Mouse (Mus musculus) embryonic facial prominence, embryonic 10.5 days (tissue): ENCODE data around the gene Matn1. TPM values are rescaled to one million over a fixed set of nuclear protein-coding genes. Genes with fewer than 3 reads are reported as not detected.
A peak's percentile ranks its signal among the peaks of the same experiment; 100 is the strongest.

Source experiments
- DNase-seq: peaks from one replicate; pipeline ENCODE4 v3.0.0-alpha.2; 2017; ENCODE audit warnings: low spot score
- H3K27ac ChIP-seq: fragments of 300-500 bp; sonication (generic); replicated peaks from 2 replicates; pipeline ENCODE4 v1.5.1; 2016; ENCODE audit warnings: mild to moderate bottlenecking
- H3K27me3 ChIP-seq: fragments of 300-500 bp; sonication (generic); replicated peaks from 2 replicates; pipeline ENCODE4 v1.6.1; 2016; ENCODE audit warnings: low read depth, mild to moderate bottlenecking; ENCODE audit not compliant: poor library complexity, severe bottlenecking
- H3K36me3 ChIP-seq: fragments of 300-500 bp; sonication (generic); replicated peaks from 2 replicates; pipeline ENCODE4 v1.6.1; 2016; ENCODE audit warnings: mild to moderate bottlenecking, moderate library complexity
- H3K4me1 ChIP-seq: fragments of 300-500 bp; sonication (generic); 2 replicates; pipeline ENCODE4 v1.6.1; 2016
- H3K4me3 ChIP-seq: fragments of 300-500 bp; sonication (generic); 2 replicates; pipeline ENCODE4 v1.5.1; 2016; ENCODE audit warnings: mild to moderate bottlenecking, moderate library complexity
- H3K9me3 ChIP-seq: fragments of 300-500 bp; sonication (generic); 2 replicates; pipeline ENCODE4 v1.6.1; 2016; ENCODE audit warnings: mild to moderate bottlenecking
- WGBS: fragments of 180-500 bp; shearing (Covaris S2); methylation state at CpG from one replicate; pipeline ENCODE4 v1.1.7; 2016; 5-methylcytosine and 5-hydroxymethylcytosine counted together
- polyA plus RNA-seq: library from polyadenylated mRNA; unstranded; fragments of >200 nt; fragmentation: Nextera tagmentation; extraction: Ambion mirVana; gene quantifications from 2 replicates; pipeline ENCODE4 v1.2.1, GENCODE M21; 2016

Matn1 gene
- polyA plus RNA-seq, 1 experiment from 2014 or later = not detected

DNA sequence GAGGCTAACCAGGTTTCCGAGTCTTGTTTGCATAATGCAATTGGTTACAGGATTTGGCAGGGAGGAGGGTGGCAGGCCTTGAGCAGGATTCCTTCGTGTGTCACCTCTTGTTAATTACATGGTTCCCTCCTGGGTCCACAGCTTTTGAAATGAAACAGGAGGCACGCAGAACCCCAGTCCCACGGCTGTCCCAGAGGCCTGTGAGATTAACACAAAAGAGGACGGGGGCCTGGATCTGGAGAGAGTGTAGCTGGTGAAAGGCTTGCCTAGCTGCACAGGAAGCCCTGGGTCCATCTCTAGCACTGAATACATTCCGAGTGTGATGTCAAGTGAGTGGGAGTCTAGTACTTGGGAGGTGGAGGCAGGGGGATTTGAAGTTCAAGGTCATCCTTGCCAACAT is 15.5 kb downstream of the Matn1 start:
- DNase-seq = no peak
- 64% methylated on average over 6 of the region's 6 CpGs for WGBS
- Histone ChIP-seq H3K36me3 (no peaks in the 10 kb centered on the region), H3K27ac (no peak overlapping the region), H3K4me3 (no peak overlapping the region), H3K27me3 (no peaks in the 10 kb centered on the region), H3K4me1 (peaks cover 25% of the 10 kb centered on the region), H3K9me3 (no peaks in the 10 kb centered on the region)

DNA sequence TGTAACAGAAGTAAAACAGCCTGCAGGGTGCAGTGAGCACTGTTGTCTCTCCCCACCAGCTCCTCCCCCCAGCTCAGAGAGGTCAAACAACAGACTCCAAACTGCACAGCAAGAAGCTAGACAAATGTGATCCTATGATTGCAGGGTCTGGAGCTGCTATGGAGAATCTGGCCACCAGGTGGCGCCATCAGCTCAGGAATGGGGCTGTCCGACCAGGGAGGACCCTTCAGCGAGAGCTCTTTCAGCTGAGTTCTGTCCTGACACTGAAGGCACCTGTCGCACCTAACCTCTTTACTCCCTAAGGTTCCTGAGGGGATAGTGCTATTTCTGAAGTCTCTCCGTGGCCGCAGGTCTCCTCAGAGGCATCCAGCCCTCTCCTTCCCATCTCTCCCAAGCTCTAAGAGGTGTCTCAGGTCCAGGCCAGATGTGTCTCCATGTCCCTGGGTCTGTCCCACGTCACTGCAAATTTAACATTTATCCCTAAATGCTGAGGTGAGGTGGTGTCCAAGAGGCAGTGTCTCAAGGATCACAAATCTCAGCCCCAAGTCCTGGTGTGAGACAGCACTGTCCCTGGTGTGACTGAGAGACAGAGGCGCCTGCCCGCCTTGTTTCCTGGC is 16.0 kb downstream of the Matn1 start:
- H3K9me3 ChIP-seq = no peaks in the 10 kb centered on the region
- 33% methylated on average over 9 of the region's 9 CpGs for WGBS
- H3K36me3 ChIP-seq = no peaks in the 10 kb centered on the region
- no peak overlapping the region for H3K4me3 ChIP-seq
- DNase-seq = peak; percentile 88
- H3K4me1 ChIP-seq = peaks cover 25% of the 10 kb centered on the region
- no peaks in the 10 kb centered on the region for H3K27me3 ChIP-seq
- H3K27ac ChIP-seq = no peak overlapping the region

DNA sequence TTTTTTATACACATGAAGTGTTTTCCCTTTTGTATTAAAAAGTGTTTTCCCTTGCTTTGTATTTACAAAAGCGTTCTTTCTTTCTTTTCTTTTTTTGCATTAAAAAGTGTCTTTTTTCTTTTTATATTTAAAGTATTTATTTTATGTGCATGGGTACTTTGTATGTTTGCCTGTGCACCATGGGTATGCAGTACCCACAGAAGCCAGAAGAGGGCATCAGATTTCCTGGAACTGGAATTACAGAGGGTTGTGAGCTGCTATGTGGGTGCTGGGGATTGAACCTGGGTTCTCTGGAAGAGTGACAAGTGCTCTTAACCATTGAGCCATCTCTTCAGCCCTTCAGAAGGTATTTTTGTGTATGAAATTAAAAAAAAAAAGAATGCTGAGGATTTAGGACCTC is 27.1 kb downstream of the Matn1 start:
- Histone ChIP-seq H3K9me3 (no peaks in the 10 kb centered on the region), H3K27me3 (0 out of 2 replicates have a peak, but pooled peaks cover 6% of the 10 kb centered on the region), H3K27ac (no peak overlapping the region), H3K4me3 (no peak overlapping the region), H3K36me3 (no peaks in the 10 kb centered on the region), H3K4me1 (peaks cover 3% of the 10 kb centered on the region; the same call in 1 of the 2 replicates)
- DNase-seq = no peak
- whole genome bisulfite sequencing = 92% methylated on average over 1 of the region's 1 CpGs

DNA sequence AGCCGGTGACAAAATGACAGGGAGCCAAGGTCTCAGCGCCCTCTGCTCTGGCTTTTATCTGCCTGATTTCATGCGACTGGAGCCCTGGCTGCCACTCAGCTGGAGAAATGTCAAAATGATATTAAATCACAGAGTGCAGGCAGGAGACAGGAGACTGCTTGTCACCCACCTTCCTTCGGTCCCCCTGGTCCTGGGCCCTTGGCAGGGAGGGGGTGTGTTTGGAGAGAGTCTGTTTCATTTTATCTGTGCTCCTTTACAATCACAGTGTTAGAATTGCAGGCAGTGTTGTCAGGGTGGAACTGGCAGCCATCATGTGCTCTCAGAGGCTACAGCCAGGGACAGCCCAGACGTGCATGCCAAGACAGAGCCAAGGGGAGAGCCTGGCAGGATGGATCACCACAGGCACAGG is 28.2 kb downstream of the Matn1 start:
- H3K27ac ChIP-seq = no peak overlapping the region
- no peaks in the 10 kb centered on the region for H3K27me3 ChIP-seq
- H3K36me3 ChIP-seq = no peaks in the 10 kb centered on the region
- DNase-seq = no peak
- no peaks in the 10 kb centered on the region; the same call in 1 of the 2 replicates for H3K4me1 ChIP-seq
- no peaks in the 10 kb centered on the region for H3K9me3 ChIP-seq
- 89% methylated on average over 5 of the region's 5 CpGs for WGBS
- H3K4me3 ChIP-seq = no peak overlapping the region

DNA sequence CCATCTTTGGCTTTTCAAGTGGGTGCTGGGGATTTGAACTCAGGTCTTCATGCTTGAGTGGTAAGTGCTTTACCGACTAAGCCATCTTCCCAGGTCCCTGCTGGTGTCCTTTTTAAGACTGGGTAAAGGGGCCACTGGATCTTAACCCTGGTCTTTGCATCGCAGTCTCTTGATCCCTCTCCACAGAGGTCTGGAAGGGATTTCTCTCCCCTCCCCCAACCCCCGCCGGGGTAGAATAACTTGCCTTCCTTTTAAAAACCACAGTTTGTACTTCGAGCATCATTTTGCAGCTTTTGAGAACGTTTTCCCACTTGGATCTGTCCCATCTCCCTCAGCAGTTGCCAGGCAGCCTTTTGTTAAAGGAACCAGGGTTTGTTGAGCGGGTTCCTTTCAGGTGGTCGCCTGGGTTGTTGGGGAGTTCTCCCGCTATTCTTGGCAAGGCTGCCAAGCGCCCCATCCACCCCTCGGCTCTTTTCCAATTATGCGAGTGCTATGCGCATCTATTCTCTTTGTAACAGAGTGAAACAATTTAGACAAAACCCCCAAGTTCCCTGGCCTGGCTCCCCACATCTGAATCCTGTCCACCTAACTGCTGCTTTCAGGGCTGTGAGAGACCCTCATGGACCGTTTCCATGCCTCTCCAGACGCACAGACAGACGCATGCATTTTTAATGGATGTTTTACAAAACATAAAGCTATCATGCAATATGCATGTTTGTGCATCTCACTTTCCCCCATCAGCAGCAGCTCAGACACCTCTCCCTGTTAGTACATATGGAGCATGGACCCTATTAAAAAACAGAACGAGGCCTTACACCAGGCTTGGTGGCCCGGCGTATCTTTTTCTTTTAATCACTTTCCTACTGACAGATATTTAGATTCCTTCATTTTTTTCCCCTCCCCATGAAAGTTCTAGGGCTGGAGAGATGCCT is 29.4 kb downstream of the Matn1 start:
- Histone ChIP-seq H3K9me3 (no peaks in the 10 kb centered on the region), H3K4me3 (no peak overlapping the region), H3K27ac (no peak overlapping the region), H3K27me3 (no peaks in the 10 kb centered on the region), H3K36me3 (no peaks in the 10 kb centered on the region), H3K4me1 (no peaks in the 10 kb centered on the region)
- DNase-seq = no peak
- 70% methylated on average over 19 of the region's 19 CpGs for WGBS

DNA sequence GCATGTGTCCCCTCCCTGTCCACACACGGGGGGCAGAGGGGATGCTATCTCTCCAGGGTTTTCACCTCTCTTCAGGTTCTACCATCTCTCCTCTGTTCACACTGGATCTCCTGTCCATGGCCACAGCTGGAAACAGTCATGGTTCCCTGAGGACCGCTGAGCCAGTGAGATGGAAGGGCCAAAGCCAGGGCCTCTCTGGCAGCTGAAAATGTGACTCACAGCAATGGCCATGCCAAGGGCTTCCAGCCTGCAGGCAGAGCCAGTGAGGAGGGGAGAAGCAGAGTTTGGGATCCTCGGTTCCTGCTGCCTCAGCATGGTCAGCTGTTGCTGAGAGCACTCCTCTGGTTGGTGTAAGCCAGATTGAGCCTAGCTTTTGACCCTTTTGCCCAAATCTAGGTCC is 34.8 kb downstream of the Matn1 start:
- Histone ChIP-seq H3K27ac (no peak overlapping the region), H3K9me3 (no peaks in the 10 kb centered on the region), H3K27me3 (no peaks in the 10 kb centered on the region), H3K4me3 (no peak overlapping the region), H3K4me1 (no peaks in the 10 kb centered on the region), H3K36me3 (no peaks in the 10 kb centered on the region)
- DNase-seq = no peak
- 76% methylated on average over 3 of the region's 3 CpGs for WGBS

DNA sequence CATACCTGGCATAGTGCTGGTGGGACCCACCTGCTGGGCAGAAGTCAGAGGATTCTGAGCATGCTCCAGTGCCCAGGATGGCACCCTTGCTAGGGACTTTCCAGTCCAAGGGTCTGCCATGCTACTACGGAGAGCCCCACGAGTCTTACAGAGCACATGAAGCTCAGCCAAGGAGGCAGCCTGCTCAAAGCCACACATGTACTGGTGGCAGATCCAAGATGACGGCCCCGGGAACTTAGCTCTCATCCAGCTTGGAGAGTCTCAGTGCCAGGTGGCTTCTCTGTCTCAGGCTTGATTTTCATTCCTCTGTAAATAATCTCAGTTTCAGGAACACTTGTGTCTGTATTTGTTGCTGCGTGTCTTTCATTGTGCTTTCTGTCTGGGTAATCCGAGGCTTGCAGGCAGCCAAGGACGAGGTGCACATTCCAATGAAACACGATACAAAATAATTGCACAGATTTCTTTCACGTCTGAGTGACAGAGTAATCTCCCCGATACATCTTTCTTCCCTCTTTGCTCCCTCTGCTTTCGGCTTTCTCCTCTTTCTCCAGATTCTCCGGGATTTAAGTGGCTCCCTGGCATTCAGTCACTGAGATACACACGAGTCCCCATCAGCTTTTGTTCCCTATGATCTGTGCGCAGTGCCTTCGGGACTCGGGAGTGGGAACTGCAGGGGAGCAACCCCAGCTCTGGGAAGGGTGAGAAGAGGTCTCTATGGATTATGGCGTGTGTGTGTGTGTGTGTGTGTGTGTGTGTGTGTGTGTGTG is 40.4 kb downstream of the Matn1 start:
- 51% methylated on average over 17 of the region's 17 CpGs for WGBS
- Histone ChIP-seq H3K36me3 (no peaks in the 10 kb centered on the region), H3K27me3 (no peaks in the 10 kb centered on the region; the same call in 1 of the 2 replicates), H3K27ac (no peak overlapping the region; the same call in 1 of the 2 replicates), H3K9me3 (no peaks in the 10 kb centered on the region), H3K4me3 (no peak overlapping the region), H3K4me1 (peaks cover 14% of the 10 kb centered on the region)
- no peak for DNase-seq

DNA sequence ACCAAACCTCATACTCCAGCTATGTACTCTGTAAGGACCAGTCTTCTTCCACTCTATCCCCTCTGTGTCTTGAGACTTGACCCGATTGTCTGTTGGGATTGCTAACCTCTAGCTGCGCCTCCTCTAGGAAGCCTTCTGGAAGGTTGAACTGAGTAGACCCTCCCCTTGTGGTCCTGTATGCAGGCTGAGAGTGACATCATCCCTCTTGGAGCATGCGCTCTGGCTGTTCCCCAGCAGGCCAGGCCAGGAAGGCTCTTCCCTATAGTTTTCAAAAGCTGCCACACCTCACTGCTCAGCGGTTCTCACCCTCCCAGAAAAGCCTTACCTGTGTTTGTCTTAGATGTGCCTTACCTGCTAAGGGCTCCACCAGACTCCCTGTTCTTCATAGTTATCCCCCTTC is 42.9 kb downstream of the Matn1 start:
- Histone ChIP-seq H3K27me3 (no peaks in the 10 kb centered on the region; the same call in 1 of the 2 replicates), H3K9me3 (no peaks in the 10 kb centered on the region), H3K4me1 (peaks cover 14% of the 10 kb centered on the region), H3K4me3 (no peak overlapping the region), H3K27ac (no peak overlapping the region), H3K36me3 (no peaks in the 10 kb centered on the region)
- WGBS = 85% methylated on average over 4 of the region's 4 CpGs
- no peak for DNase-seq

DNA sequence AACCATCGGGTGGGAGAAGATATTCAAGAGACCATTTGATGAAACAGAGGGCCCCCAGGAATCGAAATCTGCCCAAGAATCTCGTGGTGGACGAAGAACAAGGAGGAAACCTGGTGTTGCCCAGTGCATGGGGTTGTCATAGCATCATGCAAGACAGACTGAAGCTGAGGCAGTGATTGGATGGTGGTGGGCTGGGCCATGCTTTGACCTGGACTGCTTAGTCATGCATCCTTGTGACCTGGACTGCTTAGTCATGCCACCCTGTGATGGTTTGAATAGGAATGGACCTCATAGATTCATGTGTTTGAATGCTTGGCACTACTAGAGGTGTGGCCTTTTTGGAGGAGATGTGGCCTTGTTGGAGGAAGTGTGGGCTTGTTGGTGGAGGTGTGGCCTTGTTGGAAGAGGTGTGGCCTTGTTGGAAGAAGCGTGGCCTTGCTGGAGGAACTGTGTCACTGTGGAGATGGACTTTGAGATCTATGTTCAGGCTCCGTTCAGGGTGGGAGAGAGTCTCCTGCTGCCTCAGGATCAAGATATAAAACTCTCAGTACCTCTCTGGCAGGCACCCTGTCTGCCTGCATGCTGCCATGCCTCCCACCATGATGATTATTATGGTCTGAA is 44.1 kb downstream of the Matn1 start:
- no peak overlapping the region for H3K4me3 ChIP-seq
- 86% methylated on average over 6 of the region's 6 CpGs for WGBS
- DNase-seq = no peak
- peaks cover 14% of the 10 kb centered on the region for H3K4me1 ChIP-seq
- H3K36me3 ChIP-seq = no peaks in the 10 kb centered on the region
- H3K27ac ChIP-seq = no peak overlapping the region
- no peaks in the 10 kb centered on the region; the same call in 1 of the 2 replicates for H3K27me3 ChIP-seq
- H3K9me3 ChIP-seq = no peaks in the 10 kb centered on the region

DNA sequence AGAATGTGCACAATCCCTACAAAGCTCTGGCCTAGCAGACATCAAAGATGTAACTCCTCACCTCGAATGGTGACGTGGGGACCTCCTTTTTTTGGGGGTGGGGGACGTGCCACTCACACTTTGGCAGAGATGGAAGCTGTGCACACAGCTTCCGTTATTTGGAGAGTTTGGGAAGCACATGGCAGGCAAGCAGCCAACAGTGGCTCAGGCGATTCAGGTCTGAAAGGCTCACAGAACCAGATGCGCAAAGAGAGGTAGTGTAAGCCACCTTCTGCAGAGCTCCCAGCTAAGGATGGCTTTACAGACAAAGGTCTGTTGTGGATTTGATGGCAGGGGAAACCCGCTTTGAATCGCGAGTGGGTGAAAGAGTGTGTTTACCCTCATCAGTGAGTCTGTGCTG is 45.0 kb downstream of the Matn1 start:
- 82% methylated on average over 9 of the region's 9 CpGs for WGBS
- Histone ChIP-seq H3K4me1 (peaks cover 14% of the 10 kb centered on the region), H3K27me3 (no peaks in the 10 kb centered on the region; the same call in 1 of the 2 replicates), H3K4me3 (no peak overlapping the region), H3K27ac (no peak overlapping the region), H3K9me3 (no peaks in the 10 kb centered on the region), H3K36me3 (no peaks in the 10 kb centered on the region)
- no peak for DNase-seq

DNA sequence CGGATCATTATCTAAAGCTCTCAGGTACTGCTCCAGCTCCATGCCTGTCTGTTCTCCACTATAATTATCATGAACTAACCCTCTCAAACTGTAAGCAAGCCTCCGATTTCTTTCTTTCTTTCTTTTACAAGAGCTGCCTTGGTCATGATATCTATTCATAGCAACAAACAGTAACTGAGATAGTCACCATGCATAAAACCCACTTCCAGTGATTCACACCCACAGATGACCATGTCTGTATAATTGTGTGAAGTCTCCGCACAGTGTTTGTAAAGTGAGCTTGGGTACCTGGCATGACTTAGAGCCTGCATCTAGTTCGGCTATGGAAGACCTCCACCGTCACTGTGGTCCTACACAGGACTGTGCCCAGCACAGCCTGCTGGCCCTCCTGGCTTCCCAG is 46.8 kb downstream of the Matn1 start:
- H3K27ac ChIP-seq = no peak overlapping the region

DNA sequence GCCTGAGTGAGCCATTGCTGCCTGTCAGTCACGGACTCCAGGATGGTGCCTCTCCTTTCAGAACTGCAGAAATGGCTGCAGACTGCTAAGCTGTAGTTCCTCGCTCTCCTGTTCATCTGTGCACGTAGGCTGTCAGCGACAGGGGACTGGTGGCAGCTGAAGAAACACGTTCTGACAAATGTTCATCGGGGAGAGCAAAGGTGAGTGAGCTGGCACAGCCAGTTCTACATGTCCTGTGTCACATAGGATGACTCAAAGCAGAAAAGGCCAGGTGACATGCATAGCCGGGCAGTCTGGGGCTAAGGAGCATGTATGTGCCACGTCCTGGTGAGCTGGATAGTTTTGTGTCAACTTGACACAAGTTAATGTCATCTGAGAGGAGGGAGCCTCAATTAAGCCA is 50.4 kb downstream of the Matn1 start:
- peaks cover 11% of the 10 kb centered on the region for H3K9me3 ChIP-seq
- WGBS = 89% methylated on average over 8 of the region's 8 CpGs
- no peak overlapping the region for H3K4me3 ChIP-seq
- no peaks in the 10 kb centered on the region for H3K36me3 ChIP-seq
- H3K4me1 ChIP-seq = peaks cover 6% of the 10 kb centered on the region; the same call in 1 of the 2 replicates
- no peak for DNase-seq
- H3K27me3 ChIP-seq = no peaks in the 10 kb centered on the region
- H3K27ac ChIP-seq = no peak overlapping the region

More for the DNA sequence above, 46.8 kb downstream of the Matn1 start:
- H3K4me1 ChIP-seq = peaks cover 3% of the 10 kb centered on the region; the same call in 1 of the 2 replicates
- no peaks in the 10 kb centered on the region for H3K36me3 ChIP-seq
- DNase-seq = no peak
- WGBS = 90% methylated on average over 5 of the region's 5 CpGs
- H3K9me3 ChIP-seq = peaks cover 11% of the 10 kb centered on the region
- no peak overlapping the region for H3K4me3 ChIP-seq
- H3K27me3 ChIP-seq = no peaks in the 10 kb centered on the region; the same call in 1 of the 2 replicates
